Mouse (Mus musculus) thymus, postnatal 14 days (tissue): ENCODE measurements around the gene 1700102P08Rik.

Experiments used
- DNase-seq: peaks from one replicate; pipeline ENCODE4 v3.0.0; 2021

1700102P08Rik gene

DNA sequence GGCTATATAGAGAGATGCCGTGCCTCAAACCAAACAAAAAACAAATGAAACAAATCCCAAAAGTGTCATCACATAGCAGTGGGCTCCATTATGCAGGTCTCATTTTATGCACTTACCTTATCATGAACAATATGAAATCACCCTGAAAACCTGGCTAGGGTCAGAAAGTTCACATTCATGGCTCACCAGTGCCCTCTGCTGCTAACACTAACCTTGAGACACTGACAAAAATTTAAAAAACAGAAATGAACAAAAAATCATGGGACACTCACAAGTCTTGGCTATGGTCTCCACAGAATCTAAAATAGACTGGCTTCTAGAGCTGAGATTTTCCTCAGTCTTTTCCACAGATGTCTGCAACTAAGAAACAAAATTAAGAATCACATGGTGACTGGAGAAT, 19.6 kb downstream of the 1700102P08Rik start:
- DNase-seq, result peak; percentile 32

DNA sequence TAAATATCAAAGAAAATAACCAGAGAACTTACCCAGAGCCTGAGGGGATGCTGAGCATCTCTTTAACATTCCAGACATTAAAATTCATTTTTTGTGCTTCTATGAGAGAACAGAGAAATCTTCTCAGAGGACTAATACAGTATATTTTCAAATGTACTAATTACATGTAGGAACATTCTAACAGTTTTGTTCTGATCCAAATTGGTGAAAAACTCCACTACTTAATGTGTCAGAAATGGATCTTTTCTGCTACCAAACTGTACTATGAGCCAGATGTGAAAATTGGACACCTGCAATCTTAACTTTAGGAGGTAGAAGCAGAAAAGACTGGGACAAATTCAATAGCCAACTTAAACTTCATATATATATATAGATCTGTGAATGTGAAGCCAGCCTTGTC, 35.8 kb downstream of the 1700102P08Rik start, which contains the start of gene Ccdc36:
Gene Ccdc36 (minus strand): TSS at position 101 of the 400 bp plus-strand sequence.
- DNase-seq, result no peak

DNA sequence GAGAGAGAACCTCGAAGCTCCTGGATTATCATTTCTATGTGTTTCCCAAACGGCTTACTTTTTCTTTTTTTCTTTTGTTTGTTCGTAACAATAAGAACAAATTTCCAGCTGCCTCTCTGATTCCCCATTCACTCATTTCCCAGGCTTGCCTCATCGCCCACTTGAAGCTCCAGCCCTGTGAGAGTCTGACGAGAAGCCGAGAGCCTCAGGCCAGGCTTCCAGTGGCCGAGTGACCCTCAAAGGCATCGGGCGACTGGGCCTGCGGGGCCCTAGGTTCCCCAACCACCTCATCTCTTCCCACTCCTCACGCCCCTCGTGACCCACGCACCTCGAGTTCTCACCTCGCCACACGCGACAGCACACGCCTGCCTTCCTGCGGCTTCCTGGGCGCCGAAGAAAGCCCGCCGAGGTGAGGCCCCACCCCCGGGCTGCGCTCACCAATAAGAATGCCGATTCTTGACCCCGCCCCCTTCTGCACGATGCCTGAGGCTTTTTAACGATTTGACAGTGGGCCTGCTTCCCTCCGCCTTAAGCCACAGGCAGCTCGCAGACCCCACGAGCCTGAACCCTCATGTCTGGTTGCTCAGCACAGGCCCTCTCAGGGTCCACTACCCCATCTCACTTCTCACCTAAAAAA, 38.9 kb downstream of the 1700102P08Rik start:
- no peak for DNase-seq

DNA sequence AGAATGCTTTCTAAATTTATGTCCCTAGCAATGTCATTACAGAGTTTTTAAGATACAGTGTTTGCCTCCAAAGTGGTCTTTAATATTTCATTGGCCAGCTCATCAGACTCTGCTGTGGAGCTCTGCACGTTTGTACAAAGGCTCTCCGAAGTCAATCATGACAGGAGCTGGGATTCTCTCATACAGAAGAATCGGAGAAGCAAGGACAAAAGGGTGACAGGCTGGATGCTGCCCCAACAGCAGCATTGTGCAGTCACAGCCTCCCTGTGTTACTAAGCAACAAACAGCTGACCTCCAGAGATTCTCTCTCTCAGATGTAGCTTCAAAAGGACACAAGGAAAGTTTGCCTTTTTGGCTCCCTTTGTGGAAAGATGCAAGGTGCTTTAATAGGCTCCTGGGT, 43.6 kb downstream of the 1700102P08Rik start, which contains the start of gene BC048562:
Gene BC048562 (plus strand): TSS at position 301 of the 400 bp plus-strand sequence.
- no peak for DNase-seq

DNA sequence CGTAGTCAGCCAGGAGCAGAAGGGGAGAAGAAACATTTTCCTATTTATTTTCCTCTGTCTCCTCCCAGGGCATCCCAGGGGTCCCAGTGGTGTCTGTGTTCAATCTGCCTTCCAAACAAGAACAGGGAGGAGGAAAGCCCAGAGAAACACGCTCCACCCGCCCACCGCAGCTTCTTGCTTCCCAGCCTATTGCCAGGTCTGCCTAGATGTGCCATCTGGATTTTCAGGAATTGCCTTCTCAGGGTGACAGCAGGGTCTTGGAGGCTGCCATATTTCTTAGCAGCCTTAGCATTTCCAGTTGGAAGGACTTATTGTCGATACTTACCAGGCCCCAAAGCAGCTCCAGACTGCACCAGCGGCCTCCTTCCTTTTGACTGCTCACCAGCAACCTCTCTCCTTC, 46.6 kb downstream of the 1700102P08Rik start:
- DNase-seq, result no peak

DNA sequence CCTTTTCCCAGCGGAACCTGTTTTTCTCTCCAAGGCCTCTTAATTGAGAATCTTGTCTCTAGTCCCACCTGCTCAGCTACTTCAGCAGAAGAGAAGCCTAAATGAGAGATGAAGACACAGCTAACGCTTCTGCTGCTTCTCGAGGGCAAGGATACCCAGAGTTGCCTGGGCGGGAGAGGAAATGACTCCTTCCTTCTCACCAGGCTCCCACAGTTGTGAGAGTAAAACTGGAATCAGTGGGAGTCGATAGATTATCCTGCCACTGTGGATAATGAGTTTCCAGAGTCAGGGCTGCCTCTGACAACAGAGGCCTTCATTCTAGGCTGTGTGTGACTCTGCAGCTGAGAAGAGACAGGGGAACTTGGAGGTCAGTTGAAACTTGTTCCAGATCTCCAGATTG, 47.9 kb downstream of the 1700102P08Rik start:
- DNase-seq, result no peak

DNA sequence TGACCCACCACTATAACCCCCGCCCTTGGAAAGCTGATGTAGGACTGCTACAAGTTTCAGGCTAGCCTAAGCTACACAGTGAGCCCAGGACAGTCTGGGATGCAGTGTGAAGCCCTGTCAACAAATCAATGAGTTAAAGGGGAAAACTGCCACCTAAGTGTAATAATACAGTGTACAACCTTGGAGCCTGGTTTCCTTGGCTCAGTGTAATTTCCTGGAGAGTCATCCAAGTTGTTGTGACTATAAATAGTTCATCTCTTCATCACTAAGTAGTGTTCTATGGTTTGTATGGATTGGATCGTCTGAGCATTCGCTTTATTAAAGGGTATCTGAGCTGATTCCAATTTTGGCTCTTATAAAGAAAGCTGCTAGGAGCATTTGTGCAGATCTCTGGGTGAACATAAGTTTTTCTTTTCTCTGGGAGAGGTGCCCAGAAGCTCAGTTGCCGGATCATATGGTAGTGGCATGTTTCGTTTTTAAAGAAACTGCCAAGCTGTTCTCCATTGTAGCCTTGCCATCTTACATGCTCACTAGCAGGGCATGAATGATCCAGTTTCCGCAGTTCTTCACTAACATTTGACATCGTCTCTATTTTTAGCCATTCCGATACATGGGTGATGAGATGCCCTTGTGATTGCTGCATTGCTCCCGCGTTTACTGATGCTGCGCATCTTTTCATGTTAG, 48.8 kb downstream of the 1700102P08Rik start:
- no peak for DNase-seq

DNA sequence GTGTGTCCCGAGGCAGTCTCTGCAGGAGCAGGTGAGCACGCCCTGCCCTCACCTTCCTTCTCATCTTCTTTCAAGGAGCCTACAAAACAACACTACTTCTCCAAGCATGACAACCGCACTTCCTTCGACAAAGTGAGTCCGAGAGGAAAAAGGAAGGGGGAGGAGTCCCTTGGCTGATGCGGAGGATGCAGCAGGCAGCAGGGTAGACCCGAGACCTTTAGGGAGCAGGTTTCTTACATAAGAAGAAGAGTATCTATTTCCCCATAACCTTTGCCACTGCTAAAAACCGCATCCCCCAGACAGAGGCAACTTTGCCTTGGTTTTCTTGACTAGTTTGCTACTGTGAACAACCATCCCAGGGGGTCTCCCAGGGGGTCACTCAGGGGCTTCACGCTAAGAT, 52.5 kb downstream of the 1700102P08Rik start:
- peak; percentile 28 for DNase-seq

DNA sequence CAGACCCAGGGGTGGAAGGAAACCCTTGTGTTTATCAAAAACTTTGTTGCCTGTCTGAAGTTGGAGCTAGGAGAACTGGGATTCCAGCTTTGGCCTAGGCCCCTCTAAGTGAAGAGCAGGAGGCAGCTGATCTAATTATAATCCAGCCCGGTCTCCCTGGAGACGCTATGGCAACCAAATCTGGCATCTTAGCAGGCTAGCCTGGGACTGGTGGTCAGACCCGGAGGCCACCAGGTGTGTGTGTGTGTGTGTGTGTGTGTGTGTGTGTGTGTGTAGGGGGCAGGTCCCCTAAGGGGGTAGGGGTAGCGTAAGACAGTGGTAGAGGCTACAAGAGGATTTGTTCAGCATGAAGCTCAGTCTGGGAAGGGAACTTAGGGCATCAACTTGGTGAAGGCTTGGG, 57.3 kb downstream of the 1700102P08Rik start:
- DNase-seq, result no peak

DNA sequence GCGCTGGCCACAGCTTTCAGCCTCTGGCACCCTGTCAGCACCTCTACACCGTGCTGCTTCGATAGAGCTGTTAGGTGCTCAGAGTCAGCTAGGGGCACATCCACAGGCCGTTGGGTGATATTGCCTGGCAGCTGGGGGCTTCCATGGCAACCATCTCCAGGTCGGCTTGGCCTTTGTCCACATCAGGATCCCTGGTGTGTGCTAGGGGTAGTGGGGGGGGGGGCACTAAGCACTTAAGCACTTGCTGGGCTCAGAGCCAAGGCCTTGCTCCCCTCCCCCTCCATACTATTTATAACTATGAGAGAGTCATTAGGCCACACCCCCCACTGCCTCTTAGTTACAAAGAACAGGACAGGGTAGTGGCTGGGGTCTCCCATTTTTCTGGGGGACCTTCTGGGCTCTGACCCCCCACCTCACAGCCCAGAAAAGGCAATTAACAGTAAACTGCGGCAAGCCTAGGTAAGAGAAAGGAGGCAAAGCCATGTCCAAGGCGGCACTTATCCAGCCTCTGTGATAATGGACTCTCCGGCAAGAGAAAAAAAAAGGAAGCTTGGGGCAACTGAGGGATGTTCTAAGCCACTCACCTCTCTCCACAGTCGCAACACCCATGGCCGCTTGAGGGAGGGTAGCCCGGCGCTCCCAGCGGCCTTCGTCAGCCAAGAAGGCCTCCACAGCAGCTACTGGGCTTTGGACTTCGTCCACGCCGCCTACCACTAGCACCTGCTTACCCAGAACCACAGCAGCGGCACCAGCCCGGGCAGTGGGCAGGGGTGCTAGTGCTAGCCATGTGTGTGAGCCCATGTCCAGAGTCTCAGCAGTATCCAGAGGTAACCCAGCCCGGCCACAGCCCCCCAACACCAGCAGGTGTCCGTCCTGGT, 57.9 kb downstream of the 1700102P08Rik start:
- DNase-seq, result no peak

DNA sequence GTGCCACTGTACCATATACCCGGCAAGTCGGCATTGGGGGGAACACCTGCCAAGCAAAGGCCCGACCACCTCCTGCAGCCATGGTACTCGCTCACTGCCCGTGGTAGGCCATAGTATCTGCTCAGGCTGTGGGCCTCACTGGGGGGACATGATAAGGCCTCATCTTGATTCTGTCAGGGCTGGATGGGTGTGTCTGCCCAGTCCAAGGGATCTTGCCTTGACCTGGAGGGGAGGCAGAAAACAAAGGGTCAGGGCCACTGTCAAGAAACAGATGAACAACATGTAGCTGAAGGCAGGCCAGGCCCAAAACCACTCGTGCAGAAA, 58.5 kb downstream of the 1700102P08Rik start:
- DNase-seq, result no peak

DNA sequence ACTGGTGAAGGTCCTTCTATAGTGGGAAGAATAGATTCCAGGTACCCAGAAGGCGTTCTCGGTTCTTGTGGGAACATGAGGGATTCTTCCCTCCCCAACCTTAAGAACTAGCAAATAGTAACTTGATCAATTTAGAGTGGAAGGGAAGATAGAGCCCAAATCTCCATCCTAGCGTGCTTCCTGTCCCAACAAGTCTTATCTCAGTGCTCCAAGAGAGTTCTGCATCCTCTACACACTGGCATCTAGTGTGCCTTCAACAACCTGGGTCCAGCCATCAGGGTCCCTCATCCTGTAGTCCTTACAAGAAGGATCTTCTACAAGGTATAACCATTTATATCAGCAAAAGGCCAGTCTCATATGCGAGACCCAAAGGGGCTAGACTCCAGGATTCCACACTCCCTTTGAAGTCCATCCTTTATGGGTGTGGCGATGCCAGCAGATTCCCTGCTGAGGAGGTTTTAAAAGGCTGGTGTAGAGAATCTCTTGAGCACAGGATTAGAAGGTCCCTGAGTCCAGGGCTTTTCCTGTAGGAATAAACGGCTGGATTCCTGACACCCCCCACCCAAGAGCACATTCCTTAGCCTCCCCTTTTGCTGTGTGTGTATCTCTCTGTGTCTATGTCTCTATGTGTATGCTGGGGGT, 59.0 kb downstream of the 1700102P08Rik start:
- no peak for DNase-seq

DNA sequence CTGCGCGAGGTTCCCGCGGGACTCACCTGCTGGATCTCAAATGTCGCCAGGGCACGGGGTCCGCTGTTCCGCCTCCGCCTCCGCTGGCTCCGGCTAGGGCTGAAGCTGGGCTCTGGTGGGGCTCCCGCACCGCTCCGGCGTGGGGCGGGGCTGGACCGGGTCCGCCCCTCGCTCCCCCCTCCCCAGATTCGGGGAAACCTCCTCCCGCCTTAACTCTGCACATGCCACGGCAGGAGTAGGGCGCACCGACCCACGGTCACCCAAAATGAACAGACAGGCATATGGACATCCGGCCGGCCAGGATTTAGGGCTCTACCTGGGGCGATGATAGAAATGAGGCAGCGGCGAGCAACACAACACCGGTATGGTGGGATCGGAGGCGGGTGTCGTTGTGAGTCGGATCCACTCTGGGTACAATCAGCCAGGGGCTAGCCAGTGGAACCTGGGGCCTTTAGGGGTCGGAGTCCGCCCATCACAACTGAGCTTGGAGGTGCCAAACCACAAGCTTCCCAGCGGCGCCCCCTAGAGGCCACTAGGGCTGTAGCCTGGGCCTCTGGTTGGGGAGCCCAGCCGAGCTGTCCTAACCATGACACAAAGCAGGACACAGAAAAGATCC, 59.8 kb downstream of the 1700102P08Rik start:
- DNase-seq, result peak; percentile 88

DNA sequence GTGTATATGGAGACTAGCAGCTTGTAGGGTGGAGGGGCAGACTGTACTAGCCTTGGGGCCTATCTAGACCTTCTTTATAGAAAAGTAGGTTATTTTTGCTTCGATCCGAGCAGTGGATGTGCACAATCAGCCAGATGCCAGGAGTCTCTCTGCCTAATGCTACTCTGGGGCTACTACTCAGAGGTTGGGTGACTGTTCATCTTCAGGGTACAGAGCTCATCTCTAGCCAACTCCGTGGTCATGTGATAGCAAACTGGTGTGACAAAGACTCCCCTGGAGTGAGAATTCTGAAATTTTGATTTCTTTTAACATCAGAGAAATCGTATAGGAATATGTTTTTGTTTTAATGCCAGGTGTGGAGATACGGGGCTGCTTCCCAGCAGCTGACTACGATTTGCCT, 60.3 kb downstream of the 1700102P08Rik start:
- no peak for DNase-seq

DNA sequence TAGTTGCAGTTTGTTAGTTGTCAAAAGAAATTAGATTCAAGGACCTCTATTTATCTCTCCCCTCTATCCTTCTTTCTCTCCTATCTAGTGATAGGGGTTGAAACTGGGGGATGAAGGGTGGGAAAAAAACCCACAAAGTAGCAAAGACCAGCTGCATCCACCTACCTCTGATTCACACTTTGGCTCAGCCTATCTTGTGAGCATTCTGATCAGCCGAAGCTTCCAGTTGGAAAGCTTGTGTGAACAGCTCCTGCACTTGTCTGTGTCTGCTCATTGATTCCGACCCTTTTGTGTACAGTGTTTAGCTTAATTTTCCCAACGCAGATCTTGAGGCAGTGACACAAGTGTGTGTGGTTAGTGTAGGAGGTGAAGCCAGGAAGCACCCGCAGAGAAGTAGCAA, 60.9 kb downstream of the 1700102P08Rik start:
- DNase-seq, result no peak

DNA sequence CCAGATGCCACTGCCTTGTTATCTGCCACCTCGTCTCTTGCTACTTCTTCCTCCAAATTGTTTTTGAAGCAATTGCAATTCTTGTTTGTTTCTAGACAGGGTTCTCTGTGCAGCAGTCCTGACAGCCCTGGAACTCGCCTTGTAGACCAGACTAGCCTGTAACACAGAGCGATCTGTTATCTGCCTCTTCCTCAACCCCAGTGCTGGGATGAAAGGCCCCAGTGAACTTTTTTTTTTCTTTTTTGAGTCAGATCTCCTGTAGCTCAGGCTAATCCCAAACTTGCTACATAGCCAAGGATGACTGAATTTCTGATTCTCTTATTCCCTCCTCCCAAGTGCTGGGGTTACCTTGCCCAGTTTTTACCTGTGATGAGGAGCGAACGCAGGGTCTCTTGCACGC, 61.8 kb downstream of the 1700102P08Rik start:
- DNase-seq, result no peak

DNA sequence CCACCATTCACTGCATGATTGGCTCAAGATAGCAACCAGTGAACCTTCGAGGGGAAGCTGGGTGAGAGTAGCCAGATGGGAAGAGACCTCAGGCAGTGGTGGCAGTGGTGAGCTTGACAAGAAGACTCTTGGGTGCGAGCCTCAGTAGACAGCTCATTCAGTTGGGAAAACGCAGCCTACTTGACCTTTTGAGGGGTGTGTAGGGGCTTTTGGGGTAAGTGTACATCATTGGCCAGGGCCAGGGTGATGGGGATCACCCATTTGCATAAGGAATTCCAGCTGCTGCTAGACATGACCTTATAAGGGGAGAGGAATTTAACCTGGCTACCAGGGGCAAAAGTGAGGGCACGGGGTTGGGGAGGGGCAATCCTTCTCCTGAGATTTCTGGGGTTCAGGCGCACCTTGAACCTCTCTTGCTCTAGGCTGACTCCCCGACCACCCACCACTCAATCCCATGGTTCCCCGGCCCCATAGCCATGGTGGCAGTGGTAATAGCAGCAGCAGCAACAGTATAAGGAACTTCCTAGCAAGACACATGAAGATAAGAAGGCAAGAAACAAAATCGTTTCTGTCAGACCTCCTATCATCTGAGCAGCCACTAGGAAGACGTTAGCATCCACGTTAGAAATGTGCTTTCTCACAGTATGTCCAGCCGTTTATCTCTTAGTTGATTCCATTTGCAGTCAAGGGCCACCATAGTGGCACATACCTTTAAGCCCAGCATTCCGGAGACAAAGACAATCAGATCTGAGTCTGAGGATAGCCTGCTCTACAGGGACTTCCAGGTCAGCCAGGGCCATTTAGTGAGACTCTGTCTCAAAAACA, 63.4 kb downstream of the 1700102P08Rik start:
- no peak for DNase-seq

DNA sequence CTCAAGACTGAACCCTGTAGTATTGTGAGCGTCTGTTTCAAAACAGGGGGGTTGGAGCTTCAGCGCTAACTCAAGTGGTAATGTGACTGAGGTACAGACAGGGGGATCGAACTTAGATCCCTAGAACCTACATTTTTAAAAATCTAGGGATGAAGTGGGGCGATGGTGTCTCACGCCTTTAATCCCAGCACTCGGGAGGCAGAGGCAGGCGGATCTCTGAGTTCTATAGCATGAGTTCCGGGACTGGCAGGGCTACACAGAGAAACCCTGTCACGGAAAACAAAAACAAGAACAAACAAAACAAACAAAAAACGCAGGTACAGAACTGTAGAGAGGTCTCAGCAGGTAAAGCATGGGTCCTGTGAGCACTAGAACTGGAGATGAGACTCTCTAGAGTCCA, 64.3 kb downstream of the 1700102P08Rik start:
- no peak for DNase-seq

DNA sequence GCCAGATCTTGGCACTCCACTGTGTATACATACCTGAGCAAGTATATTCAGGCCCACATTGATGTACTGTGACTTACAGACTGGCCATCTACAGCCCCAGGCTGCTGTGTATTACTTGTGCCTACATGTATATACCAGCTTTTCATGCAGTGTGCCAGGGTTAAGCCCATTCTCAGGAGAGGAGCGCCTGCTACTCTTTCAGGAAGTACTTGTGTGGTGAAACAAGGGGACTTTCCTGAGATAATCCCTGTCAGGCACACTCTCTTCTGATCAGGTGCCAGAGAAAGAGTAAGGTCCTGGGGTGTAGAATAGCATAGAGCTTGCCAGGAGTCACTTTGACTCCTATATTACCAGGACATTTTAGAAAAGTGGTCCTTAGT, 67.3 kb downstream of the 1700102P08Rik start:
- DNase-seq, result no peak
